25 mouse cellular contexts compared by ENCODE assay signal in the genomic region with DNA sequence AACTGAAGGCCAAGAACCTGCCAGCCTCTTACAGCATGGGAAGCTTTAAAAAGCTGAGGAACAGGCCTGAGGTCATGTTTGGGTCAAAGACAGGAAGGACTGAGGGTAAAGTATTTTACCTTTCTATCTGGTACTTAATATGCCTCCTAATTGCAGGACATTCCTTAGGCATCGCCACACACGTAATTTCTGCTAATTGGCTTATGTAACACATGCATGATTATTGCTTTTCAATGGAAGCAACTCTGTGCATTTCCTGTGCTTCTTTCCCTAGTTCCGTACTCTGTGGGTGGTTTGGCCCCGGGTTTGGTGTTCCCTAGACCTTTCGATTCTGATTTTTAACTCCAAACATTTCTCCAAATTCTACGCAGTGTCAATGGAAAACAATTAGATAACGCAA.
DNase-seq lines count a peak whose midpoint lies in the region; TF ChIP-seq lines count a peak whose summit lies in the region.
"Had no signal": no experiment of that assay in that cellular context is flagged by ENCODE, and none has a peak within 500 bp of the region (broad histone marks: within the 10 kb centered on the region; RNA-seq: fewer than 3 reads in every experiment).

No protein-coding gene starts in this region.

- TF ChIP-seq EP300 in ES-Bruce4 (IDR thresholded peaks at IDR 0.05; ENCODE audit: insufficient read depth, low read depth, low read length), result no peak

- no peak for TF ChIP-seq POLR2A in ES-Bruce4 (IDR thresholded peaks at IDR 0.05; ENCODE audit: insufficient read depth, low read length)

- no peaks in the 10 kb centered on the region for H3K27me3 ChIP-seq in ES-Bruce4 (ENCODE audit: control insufficient read depth, insufficient read depth, low read length, poor library complexity, severe bottlenecking)
- H3K27me3 ChIP-seq: CH12.LX; forebrain, embryonic 13.5 days; hindbrain, embryonic 12.5 days; hindbrain, embryonic 15.5 days had no signal

- no peaks in the 10 kb centered on the region for H3K9me3 ChIP-seq in ES-Bruce4 (replicated peaks; ENCODE audit: control insufficient read depth, insufficient read depth, low read length, poor library complexity, severe bottlenecking)
- H3K9me3 ChIP-seq: forebrain, embryonic 10.5 days; forebrain, embryonic 13.5 days; G1E; heart, embryonic 10.5 days; heart, embryonic 13.5 days; hindbrain, embryonic 12.5 days; hindbrain, embryonic 15.5 days had no signal

- TF ChIP-seq CTCF in gastrocnemius, adult 2 months (IDR thresholded peaks at IDR 0.05), result no peak
- no peak for TF ChIP-seq CTCF in ES-Bruce4 (IDR thresholded peaks at IDR 0.05; ENCODE audit: low read depth, low read length)
- no peak for TF ChIP-seq CTCF in left cerebral cortex, adult 2 months (IDR thresholded peaks at IDR 0.05)

- H3K4me3 ChIP-seq in gastrocnemius, adult 2 months, result no peak overlapping the region
- no peak overlapping the region for H3K4me3 ChIP-seq in ES-Bruce4 (ENCODE audit: low read depth, low read length)
- H3K4me3 ChIP-seq in brown adipose tissue, adult 24 weeks (ENCODE audit: insufficient read depth, low read depth, low read length), result no peak overlapping the region
- H3K4me3 ChIP-seq in left cerebral cortex, adult 2 months, result no peak overlapping the region
- H3K4me3 ChIP-seq: forebrain, embryonic 10.5 days; forebrain, embryonic 13.5 days; heart, adult 2 months; heart, embryonic 10.5 days; heart, embryonic 13.5 days; hindbrain, embryonic 12.5 days; hindbrain, embryonic 15.5 days had no signal

- H3K36me3 ChIP-seq in ES-Bruce4 (ENCODE audit: control insufficient read depth, insufficient read depth, low read length, poor library complexity, severe bottlenecking), result peaks cover 68% of the 10 kb centered on the region
- H3K36me3 ChIP-seq: forebrain, embryonic 10.5 days; G1E; heart, embryonic 10.5 days; heart, embryonic 13.5 days; hindbrain, embryonic 12.5 days; hindbrain, embryonic 15.5 days had no signal

- intact Hi-C loops in gastrocnemius, adult 2 months (cut with DNase I), result no loop called here
- intact Hi-C loops in gastrocnemius, postnatal 36 days (cut with DNase I), result no loop called here
- intact Hi-C loops in left cerebral cortex, adult 2 months (cut with DNase I), result loop anchor here (5.0 kb wide), 1 partner anchor 142 kb away; no protein-coding TSS in a partner anchor

- no peaks in the 10 kb centered on the region for H3K4me1 ChIP-seq in ES-Bruce4 (ENCODE audit: control insufficient read depth, insufficient read depth, low read length)
- peaks cover 4% of the 10 kb centered on the region; the same call in 1 of the 2 replicates for H3K4me1 ChIP-seq in brown adipose tissue, adult 24 weeks (ENCODE audit: control insufficient read depth, insufficient read depth, insufficient read length, low read length)

- DNase-seq in gastrocnemius, adult 2 months, result no peak
- no peak for DNase-seq in gastrocnemius, postnatal 36 days
- DNase-seq in retina, embryonic 14.5 days (ENCODE audit: low spot score), result peak; percentile 54
- DNase-seq in left cerebral cortex, adult 2 months (ENCODE audit: extremely low spot score in 1 of 2, low spot score in 2 of 2), result no peak
- DNase-seq in kidney, postnatal 25 days, result no peak
- DNase-seq in yolk sac, embryonic 10.5 days (ENCODE audit: low spot score), result no peak
- DNase-seq: adrenal gland, adult 2 months; adrenal gland, postnatal 14 days; B cell, adult 2 months; cerebellum, adult 11-12 months; cerebellum, adult 8-10 months; cerebellum, postnatal 10 days; cerebellum, postnatal 36 days; gastrocnemius, postnatal 25 days; heart, adult 2 months had no signal

- peak overlapping the region; percentile 24; the same call in 1 of the 2 replicates for H3K27ac ChIP-seq in gastrocnemius, adult 2 months
- peak overlapping the region; percentile 82 for H3K27ac ChIP-seq in ES-Bruce4 (ENCODE audit: insufficient read depth, low read length)
- H3K27ac ChIP-seq in brown adipose tissue, adult 24 weeks (replicated peaks; ENCODE audit: low read depth, low read length), result peak overlapping the region; percentile 35
- no peak overlapping the region for H3K27ac ChIP-seq in left cerebral cortex, adult 2 months
- H3K27ac ChIP-seq: forebrain, embryonic 10.5 days; forebrain, embryonic 13.5 days; heart, adult 2 months; heart, embryonic 10.5 days; heart, embryonic 13.5 days; hindbrain, embryonic 12.5 days; hindbrain, embryonic 15.5 days had no signal

- peak overlapping the region; percentile 91 for H3K9ac ChIP-seq in ES-Bruce4 (ENCODE audit: low read depth, poor library complexity, severe bottlenecking)
- H3K9ac ChIP-seq: forebrain, embryonic 13.5 days; heart, embryonic 13.5 days; hindbrain, embryonic 12.5 days; hindbrain, embryonic 15.5 days had no signal
